Mouse (Mus musculus) bone marrow, adult 2 months (tissue): ENCODE results near the gene Iqck. TPM values are rescaled to one million over a fixed set of nuclear protein-coding genes. Genes with fewer than 3 reads are reported as not detected.

ENCODE experiments used
- H3K27ac ChIP-seq: fragments of 200-500 bp; 2 replicates; pipeline ENCODE4 v1.5.1; 2012; ENCODE audit warnings: low read depth, mild to moderate bottlenecking, control low read depth, inconsistent platforms, low read length; ENCODE audit not compliant: control insufficient read depth, poor library complexity, insufficient read depth
- H3K4me1 ChIP-seq: fragments of 200-500 bp; 2 replicates; pipeline ENCODE4 v1.6.1; 2011; ENCODE audit warnings: low read length; ENCODE audit not compliant: control insufficient read depth, insufficient read depth
- H3K4me3 ChIP-seq: fragments of 200-500 bp; replicated peaks from 2 replicates; pipeline ENCODE3; 2011; ENCODE audit warnings: mild to moderate bottlenecking, low read depth, low read length, control low read depth; ENCODE audit not compliant: control insufficient read depth
- CTCF ChIP-seq: fragments of 200-500 bp; IDR thresholded peaks from 2 replicates; pipeline ENCODE4 v1.5.1; 2011; ENCODE audit warnings: low read length, control low read depth; ENCODE audit not compliant: control insufficient read depth, insufficient read depth
- POLR2A ChIP-seq: fragments of 200-500 bp; IDR thresholded peaks from 2 replicates; pipeline ENCODE4 v1.6.1; 2011; ENCODE audit warnings: low read depth, mild to moderate bottlenecking, control low read depth, low read length, borderline replicate concordance; ENCODE audit not compliant: control insufficient read depth
- WGBS: fragments of 180-500 bp; shearing (Covaris S2); methylation state at CpG from one replicate; pipeline ENCODE4 v1.1.7; 2018; 5-methylcytosine and 5-hydroxymethylcytosine counted together
- polyA plus RNA-seq: library from polyadenylated mRNA; stranded (reverse); fragments of >200 nt; gene quantifications from 2 replicates; pipeline ENCODE4 v1.2.4, GENCODE M21; 2011; ENCODE audit warnings: low replicate concordance; ENCODE audit not compliant: missing spikeins, insufficient read depth, insufficient read length

The Iqck gene
- polyA plus RNA-seq, 1 experiment = not detected

- H3K27ac ChIP-seq = no peak overlapping the region
- TF ChIP-seq CTCF (no peak), POLR2A (no peak)
- peaks cover 2% of the 10 kb centered on the region; the same call in 1 of the 2 replicates for H3K4me1 ChIP-seq
- WGBS = 70% methylated on average over 1 of the region's 1 CpGs
- no peak overlapping the region for H3K4me3 ChIP-seq
These were observed 3.1 kb downstream of the Iqck start for GRCm38 (mm10) chr7:118858640-118859039.

GRCm38 (mm10) chr7:118865362-118865761, 9.8 kb downstream of the Iqck start:
- no peak for TF ChIP-seq CTCF
- no peak overlapping the region for H3K27ac ChIP-seq
- H3K4me1 ChIP-seq = no peaks in the 10 kb centered on the region
- H3K4me3 ChIP-seq = no peak overlapping the region
- WGBS = 41% methylated on average over 2 of the region's 2 CpGs

GRCm38 (mm10) chr7:118879466-118880029, 24.0 kb downstream of the Iqck start:
- no peak overlapping the region for H3K4me3 ChIP-seq
- no peak overlapping the region for H3K27ac ChIP-seq
- TF ChIP-seq CTCF (no peak), POLR2A (no peak)
- 87% methylated on average over 3 of the region's 3 CpGs for whole genome bisulfite sequencing
- no peaks in the 10 kb centered on the region for H3K4me1 ChIP-seq

- TF ChIP-seq CTCF (no peak), POLR2A (no peak)
- Histone ChIP-seq H3K27ac (no peak overlapping the region), H3K4me3 (no peak overlapping the region), H3K4me1 (no peaks in the 10 kb centered on the region; the same call in 1 of the 2 replicates)
- 81% methylated on average over 4 of the region's 4 CpGs for WGBS
These were observed 28.4 kb downstream of the Iqck start for GRCm38 (mm10) chr7:118883957-118884356.

GRCm38 (mm10) chr7:118884969-118885368, 29.4 kb downstream of the Iqck start:
- Histone ChIP-seq H3K4me1 (no peaks in the 10 kb centered on the region; the same call in 1 of the 2 replicates), H3K27ac (no peak overlapping the region), H3K4me3 (no peak overlapping the region)
- 83% methylated on average over 4 of the region's 4 CpGs for WGBS
- TF ChIP-seq POLR2A (no peak), CTCF (no peak)

- H3K4me1 ChIP-seq = no peaks in the 10 kb centered on the region; the same call in 1 of the 2 replicates
- 82% methylated on average over 6 of the region's 6 CpGs for WGBS
- no peak overlapping the region for H3K4me3 ChIP-seq
- no peak for TF ChIP-seq POLR2A
- no peak overlapping the region for H3K27ac ChIP-seq
These were observed 31.9 kb downstream of the Iqck start for GRCm38 (mm10) chr7:118887303-118888055.

- no peak overlapping the region for H3K27ac ChIP-seq
- H3K4me1 ChIP-seq = no peaks in the 10 kb centered on the region; the same call in 1 of the 2 replicates
- TF ChIP-seq CTCF (no peak), POLR2A (no peak)
- no peak overlapping the region for H3K4me3 ChIP-seq
- WGBS = 54% methylated on average over 3 of the region's 3 CpGs
These were observed 33.6 kb downstream of the Iqck start for GRCm38 (mm10) chr7:118889046-118889680.
